Mouse (Mus musculus) left cerebral cortex, adult 18-20 months (tissue): ENCODE results near the gene Syne2. TPM values are rescaled to one million over a fixed set of nuclear protein-coding genes. Genes with fewer than 3 reads are reported as not detected.

Source experiments
- DNase-seq, 2 experiments: peaks; one replicate each; pipeline ENCODE4 v3.0.0; 2021 to 2022; ENCODE audit warnings: low spot score in 2 of 2, mixed read lengths in 1 of 2
- total RNA-seq, 2 experiments: library from RNA; stranded (reverse); gene quantifications; 2 replicates each; pipeline ENCODE4 v1.2.3; 2021

Gene Syne2
- total RNA-seq, 2 experiments from 2014 or later: 20.8 to 21.8 TPM

GRCm38 (mm10) chr12:75865166-75865565 lies 47.2 kb downstream of the Syne2 start:
- DNase-seq: no peak

GRCm38 (mm10) chr12:75866419-75867373 lies 48.8 kb downstream of the Syne2 start:
- DNase-seq: no peak

- no peak for DNase-seq
Measured at GRCm38 (mm10) chr12:75873546-75874235, 55.8 kb downstream of the Syne2 start.

- DNase-seq: no peak
Measured at GRCm38 (mm10) chr12:75874287-75874994, 56.5 kb downstream of the Syne2 start.

DNA sequence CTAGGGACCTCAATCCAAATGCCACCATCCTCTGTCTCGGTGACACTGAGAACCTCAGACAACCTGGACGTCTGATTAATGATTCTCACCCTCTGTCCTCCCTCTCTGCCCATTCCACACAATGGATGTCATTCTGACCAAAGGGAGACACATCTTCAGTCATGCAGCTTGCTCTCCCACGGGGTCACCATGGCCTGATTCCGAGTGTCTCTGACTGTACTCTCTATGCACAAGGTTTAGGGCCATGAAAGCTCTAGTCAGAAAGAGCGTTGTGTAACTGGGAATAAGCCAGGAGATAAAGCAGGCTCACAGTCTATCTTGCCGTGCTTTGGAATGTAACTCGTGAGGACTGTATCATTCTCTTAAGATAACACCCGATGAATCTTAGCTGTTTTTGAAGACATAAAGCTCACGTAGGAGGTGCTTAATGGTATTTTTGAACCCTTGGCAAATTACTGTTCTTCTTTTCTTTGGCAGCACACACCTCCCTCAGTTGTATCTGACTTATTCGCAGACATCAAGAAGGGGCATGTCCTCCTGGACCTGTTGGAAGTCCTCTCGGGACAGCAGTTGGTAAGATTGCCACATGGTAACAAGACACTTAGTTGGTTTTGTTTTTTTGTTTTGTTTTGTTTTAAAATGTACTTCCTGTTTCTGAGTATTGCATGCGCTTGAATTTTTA lies 61.8 kb downstream of the Syne2 start:
- no peak for DNase-seq

DNA sequence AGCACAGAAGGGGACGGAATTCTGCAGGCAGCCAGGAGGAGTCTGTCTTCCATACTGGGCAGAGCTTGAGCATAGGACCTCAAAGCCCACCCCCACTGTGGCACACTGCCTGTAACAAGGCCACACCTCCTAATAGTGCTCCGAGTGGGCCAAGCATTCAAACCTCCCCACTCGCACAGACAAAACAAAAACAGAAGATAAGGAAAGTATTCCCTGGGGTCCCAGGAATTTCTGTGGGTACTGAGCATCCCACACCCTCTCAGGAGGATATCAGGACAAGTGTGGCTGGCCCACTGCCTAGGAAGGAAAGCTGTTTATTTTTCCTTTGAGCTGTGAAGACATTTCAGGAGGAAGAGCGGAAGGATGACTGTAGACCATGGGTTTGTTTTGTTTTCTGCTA lies 63.6 kb downstream of the Syne2 start:
- DNase-seq: no peak

DNA sequence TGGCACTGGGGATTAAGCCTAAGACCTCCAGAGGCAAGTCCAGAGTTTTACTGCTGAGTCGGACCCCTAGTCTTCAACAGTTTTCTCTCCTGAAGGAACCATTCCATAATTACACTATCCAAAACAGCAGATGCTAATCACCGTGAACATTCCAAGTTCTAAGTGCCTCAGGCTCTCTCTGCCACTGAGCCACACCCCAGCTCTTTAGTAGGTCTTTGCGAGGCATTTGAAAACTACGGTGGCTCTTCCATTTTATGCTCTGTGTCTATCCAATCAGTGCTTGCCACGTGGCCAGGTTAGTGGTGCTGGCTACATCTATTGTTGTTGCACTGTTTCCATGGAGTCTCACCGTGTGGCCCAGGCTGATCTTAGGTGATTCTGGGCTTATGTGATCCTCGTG lies 68.2 kb downstream of the Syne2 start:
- DNase-seq: no peak

- DNase-seq: no peak
Measured at GRCm38 (mm10) chr12:75886946-75887345, 69.0 kb downstream of the Syne2 start.

DNA sequence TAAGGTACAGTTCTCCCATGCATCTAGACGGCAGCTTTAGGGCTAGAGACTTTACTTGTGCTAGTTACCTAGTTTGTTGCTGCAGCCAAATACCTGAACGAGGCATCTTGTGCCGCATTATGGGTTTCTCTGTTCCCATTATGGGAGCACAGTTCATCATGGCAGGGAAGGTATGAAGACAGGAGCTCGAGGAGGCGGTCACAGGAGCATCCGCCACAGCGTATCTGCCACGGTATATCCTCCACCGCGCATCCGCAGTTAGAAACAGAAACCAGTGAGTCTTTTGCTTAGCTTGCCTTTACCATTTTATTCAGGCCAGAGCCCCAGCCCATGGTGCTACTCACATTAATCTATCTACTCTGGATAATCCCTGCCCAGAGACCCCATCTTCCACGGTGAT lies 70.8 kb downstream of the Syne2 start:
- DNase-seq: no peak

DNA sequence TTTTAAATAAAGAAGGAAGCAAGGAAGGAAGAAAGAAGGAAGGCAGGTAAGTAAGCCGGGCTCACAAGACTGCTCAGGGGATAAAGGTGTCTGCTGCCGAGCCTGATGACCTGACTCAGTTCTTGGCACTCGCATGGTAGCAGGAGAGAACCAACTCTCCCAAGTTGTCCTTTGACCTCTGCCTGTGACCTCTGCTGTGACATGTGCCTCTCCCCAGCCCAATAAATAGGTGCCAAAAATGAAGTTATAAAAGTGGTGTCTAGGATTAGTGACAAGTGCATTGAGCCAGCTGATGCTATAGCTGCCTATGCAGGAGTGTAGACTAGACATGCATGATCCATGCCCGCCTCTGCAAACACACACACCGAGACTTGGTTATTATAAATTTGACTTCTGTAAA lies 73.3 kb downstream of the Syne2 start:
- DNase-seq: no peak

DNA sequence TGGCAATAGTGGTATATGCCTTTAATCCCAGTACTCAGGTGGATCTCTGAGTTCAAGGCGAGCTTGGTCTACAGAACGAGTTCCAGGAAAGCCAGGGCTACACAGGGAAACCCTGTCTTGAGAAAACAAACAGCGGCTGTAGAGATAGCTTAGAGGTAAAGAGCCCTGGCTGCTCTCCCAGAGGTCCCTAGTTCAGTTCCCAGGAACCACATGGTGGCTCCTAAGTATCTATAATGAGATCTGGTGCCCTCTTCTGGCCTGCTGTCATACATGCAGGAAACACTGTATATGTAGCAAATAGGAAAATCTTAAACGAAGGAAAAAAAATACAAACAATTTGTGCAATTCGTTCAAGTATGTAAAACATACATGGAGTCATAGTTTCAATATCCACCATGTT lies 75.5 kb downstream of the Syne2 start:
- no peak for DNase-seq

GRCm38 (mm10) chr12:75894316-75894997 lies 76.5 kb downstream of the Syne2 start:
- no peak for DNase-seq

DNA sequence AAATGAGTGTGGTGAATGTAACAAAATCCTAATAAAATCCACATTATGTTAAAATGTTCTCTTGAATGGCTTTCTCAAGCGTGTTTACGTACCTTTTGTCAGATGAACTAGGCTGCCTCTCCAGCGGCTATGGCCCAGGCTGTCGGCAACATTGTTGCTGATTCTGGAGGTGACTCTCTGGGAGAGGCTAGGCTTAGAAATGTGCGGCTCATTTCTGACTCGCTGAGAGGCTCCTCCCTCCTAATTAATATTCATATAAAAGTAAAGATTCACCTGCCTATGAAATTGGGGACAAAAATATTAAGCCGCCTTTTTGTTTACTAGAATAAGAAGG lies 77.0 kb downstream of the Syne2 start:
- no peak for DNase-seq

GRCm38 (mm10) chr12:75897793-75898192 lies 79.9 kb downstream of the Syne2 start:
- no peak for DNase-seq

DNA sequence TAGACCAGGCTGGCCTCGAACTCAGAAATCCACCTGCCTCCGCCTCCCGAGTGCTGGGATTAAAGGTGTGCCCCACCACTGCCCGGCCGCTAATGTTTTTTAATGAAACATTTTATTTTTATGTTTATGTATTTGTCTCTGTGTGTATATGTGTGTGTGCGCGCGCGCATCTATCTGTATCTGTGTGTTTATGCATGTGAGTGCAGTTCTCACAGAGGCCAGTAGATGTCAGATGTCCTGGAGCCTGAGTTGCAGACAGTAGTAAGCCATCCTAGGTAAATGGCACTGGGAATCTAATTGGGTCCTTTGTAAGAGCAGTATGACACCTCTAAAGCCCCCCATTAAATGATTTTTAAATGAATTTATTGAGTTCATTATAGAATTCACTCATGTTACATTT lies 83.8 kb downstream of the Syne2 start:
- no peak for DNase-seq

GRCm38 (mm10) chr12:75904068-75904467 lies 86.1 kb downstream of the Syne2 start:
- no peak for DNase-seq

DNA sequence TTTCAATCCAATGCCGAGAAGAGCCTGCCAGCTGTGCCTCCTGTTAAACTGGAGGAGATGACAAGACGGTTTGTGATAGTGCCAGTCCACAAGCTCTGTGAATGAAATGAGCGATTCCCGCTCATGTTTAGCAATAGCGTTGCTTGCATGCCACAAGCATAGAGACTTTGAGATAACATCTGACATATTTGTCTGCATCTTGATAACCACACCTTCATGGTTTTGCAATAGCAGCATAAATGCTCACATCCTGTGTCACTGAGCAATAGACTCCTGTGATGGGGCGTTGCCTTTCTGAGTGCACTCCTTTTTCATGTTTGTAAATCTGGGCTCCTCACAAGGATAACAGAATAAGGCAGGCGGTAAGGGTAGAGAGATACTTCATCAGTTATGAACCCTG lies 87.4 kb downstream of the Syne2 start:
- no peak for DNase-seq

- DNase-seq: no peak
Measured at GRCm38 (mm10) chr12:75908466-75908865, 90.5 kb downstream of the Syne2 start.

- DNase-seq: no peak
Measured at GRCm38 (mm10) chr12:75915694-75916093, 97.8 kb downstream of the Syne2 start.

DNA sequence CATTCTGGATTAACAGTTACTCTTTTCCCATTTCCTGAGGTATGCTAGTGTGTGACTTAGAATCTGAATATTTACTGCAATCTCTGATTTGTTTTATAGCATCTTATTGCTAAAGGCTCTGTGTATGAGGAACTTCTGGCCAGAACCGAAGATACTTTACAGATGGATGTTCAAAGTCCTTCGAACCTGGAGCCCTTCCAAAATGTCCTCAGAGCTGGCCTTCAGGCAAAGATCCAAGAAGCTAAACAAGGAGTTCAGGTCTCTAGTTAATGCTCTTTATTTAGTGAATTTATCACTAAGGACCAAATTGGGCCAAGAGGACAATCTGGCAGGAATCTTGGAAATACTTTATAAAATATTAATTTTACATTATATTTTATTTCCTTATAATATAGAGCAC lies 100.5 kb downstream of the Syne2 start:
- no peak for DNase-seq

- peak; percentile 43 to 48 for DNase-seq
Measured at GRCm38 (mm10) chr12:75918914-75919313, 101.0 kb downstream of the Syne2 start.
